Mouse (Mus musculus) kidney, adult 2 months (tissue): ENCODE results near the gene Prdm2.

Experiments
- CTCF ChIP-seq: fragments of 200-500 bp; conservative IDR thresholded peaks from 2 replicates; pipeline ENCODE4 v1.5.1; 2011; ENCODE audit warnings: low read depth, mild to moderate bottlenecking, control low read depth, low read length, moderate library complexity, mixed read lengths; ENCODE audit not compliant: insufficient read depth, insufficient read length
- POLR2A ChIP-seq: fragments of 200-500 bp; IDR thresholded peaks from one replicate; pipeline ENCODE4 v1.6.1; 2011; ENCODE audit warnings: low read depth, low read length, control low read depth

DNA sequence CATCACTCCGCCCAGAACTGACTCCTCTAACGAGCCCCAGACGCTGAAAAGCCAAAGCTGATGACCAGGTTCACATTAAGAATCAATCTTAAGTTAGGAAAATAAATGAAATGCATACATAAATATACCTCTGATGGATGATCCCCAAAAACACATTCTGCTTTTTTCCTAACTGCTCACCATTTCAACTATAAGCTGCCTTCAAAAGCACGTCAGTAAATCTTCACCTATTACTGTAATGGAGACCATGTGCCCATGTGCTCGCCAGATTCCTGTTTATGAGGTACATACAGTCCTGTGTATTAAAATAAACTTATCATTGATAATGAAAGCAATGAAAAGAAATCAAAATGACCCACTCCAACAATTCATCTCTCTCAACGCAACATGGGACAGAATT is 19.6 kb downstream of the Prdm2 start:
- TF ChIP-seq POLR2A (no peak), CTCF (no peak)
